Mouse (Mus musculus) thymus, adult 2 months (tissue): ENCODE measurements around the gene Eif3d. TPM values are rescaled to one million over a fixed set of nuclear protein-coding genes. Genes with fewer than 3 reads are reported as not detected.

Experiments
- DNase-seq: peaks from one replicate; pipeline ENCODE4 v3.0.0; 2021
- H3K27ac ChIP-seq: fragments of 200-500 bp; 2 replicates; pipeline ENCODE4 v1.5.1; 2012; ENCODE audit warnings: low read length, control low read depth; ENCODE audit not compliant: control insufficient read depth, insufficient read depth
- H3K27me3 ChIP-seq: fragments of 200-500 bp; 2 replicates; pipeline ENCODE4 v1.6.1; 2012; ENCODE audit warnings: mild to moderate bottlenecking, low read length, moderate library complexity, mixed read lengths; ENCODE audit not compliant: control insufficient read depth, insufficient read depth
- H3K36me3 ChIP-seq: fragments of 200-500 bp; 2 replicates; pipeline ENCODE4 v1.6.1; 2012; ENCODE audit warnings: mild to moderate bottlenecking, low read length, moderate library complexity; ENCODE audit not compliant: control insufficient read depth, insufficient read depth
- H3K4me1 ChIP-seq: fragments of 200-500 bp; replicated peaks from 2 replicates; pipeline ENCODE4 v1.6.1; 2012; ENCODE audit warnings: low read length; ENCODE audit not compliant: control insufficient read depth, insufficient read depth
- H3K4me3 ChIP-seq: fragments of 200-500 bp; 2 replicates; pipeline ENCODE4 v1.5.1; 2012; ENCODE audit warnings: mild to moderate bottlenecking, low read length, control low read depth, moderate library complexity; ENCODE audit not compliant: control insufficient read depth, insufficient read depth
- CTCF ChIP-seq: fragments of 200-500 bp; IDR thresholded peaks from 2 replicates; pipeline ENCODE4 v1.5.1; 2012; ENCODE audit warnings: mild to moderate bottlenecking, control low read depth, low read length, moderate library complexity, borderline replicate concordance; ENCODE audit not compliant: control insufficient read depth, poor library complexity, insufficient read depth; ENCODE audit errors: extremely low read depth
- POLR2A ChIP-seq: fragments of 200-500 bp; IDR thresholded peaks from 2 replicates; pipeline ENCODE4 v1.6.1; 2012; ENCODE audit warnings: mild to moderate bottlenecking, low read length, control low read depth, moderate library complexity; ENCODE audit not compliant: control insufficient read depth, poor library complexity, insufficient read depth; ENCODE audit errors: extremely low read depth
- WGBS: fragments of 180-500 bp; shearing (Covaris S2); methylation state at CpG from one replicate; pipeline ENCODE4 v1.1.7; 2018; 5-methylcytosine and 5-hydroxymethylcytosine counted together
- polyA plus RNA-seq: library from polyadenylated mRNA; depleted of rRNA; stranded (reverse); fragments of >200 nt; gene quantifications from 2 replicates; pipeline ENCODE4 v1.2.3, GENCODE M21; 2012

The Eif3d gene
- polyA plus RNA-seq, 1 experiment: 198 TPM

- no peak for DNase-seq
- WGBS: 85% methylated on average over 9 of the region's 9 CpGs
- Histone ChIP-seq H3K4me1 (peaks cover 9% of the 10 kb centered on the region), H3K27me3 (no peaks in the 10 kb centered on the region), H3K4me3 (no peak overlapping the region), H3K36me3 (peaks cover 82% of the 10 kb centered on the region), H3K27ac (no peak overlapping the region)
- TF ChIP-seq POLR2A (no peak), CTCF (no peak)
These were observed 5.5 kb downstream of the Eif3d start for GRCm38 (mm10) chr15:77965117-77965528.

- H3K4me3 ChIP-seq: no peak overlapping the region
- H3K36me3 ChIP-seq: peaks cover 88% of the 10 kb centered on the region
- TF ChIP-seq POLR2A (no peak), CTCF (no peak)
- no peaks in the 10 kb centered on the region for H3K4me1 ChIP-seq
- no peak overlapping the region for H3K27ac ChIP-seq
- H3K27me3 ChIP-seq: no peaks in the 10 kb centered on the region
- no peak for DNase-seq
- WGBS: 97% methylated on average over 5 of the region's 5 CpGs
These were observed 8.2 kb downstream of the Eif3d start for GRCm38 (mm10) chr15:77962447-77962846.

- 96% methylated on average over 6 of the region's 6 CpGs for WGBS
- TF ChIP-seq POLR2A (no peak), CTCF (no peak)
- peaks cover 71% of the 10 kb centered on the region for H3K36me3 ChIP-seq
- no peak overlapping the region for H3K4me3 ChIP-seq
- no peak overlapping the region for H3K27ac ChIP-seq
- H3K4me1 ChIP-seq: peaks cover 7% of the 10 kb centered on the region; the same call in 1 of the 2 replicates
- H3K27me3 ChIP-seq: no peaks in the 10 kb centered on the region
- DNase-seq: no peak
These were observed 9.9 kb downstream of the Eif3d start for GRCm38 (mm10) chr15:77960693-77961092.

DNA sequence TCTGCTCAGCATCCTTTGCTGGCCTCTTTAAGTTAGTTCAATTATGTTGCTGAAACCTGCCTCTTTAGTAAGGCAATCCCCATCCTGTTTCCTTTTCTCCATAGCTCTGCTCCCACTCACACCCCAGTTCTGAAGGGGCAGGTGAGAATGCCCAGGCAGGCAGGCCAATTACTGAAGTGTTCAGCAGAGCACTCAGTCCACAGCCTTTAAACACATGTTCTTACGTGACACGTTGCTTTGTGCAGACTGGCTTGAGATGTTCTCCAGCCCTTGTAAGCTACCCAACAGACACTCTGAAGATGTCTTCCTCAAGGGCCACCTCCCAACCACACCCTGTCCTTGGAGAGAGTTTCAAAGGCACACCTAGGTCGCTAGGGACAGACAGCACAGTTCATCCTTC, 12.5 kb downstream of the Eif3d start:
- Histone ChIP-seq H3K36me3 (peaks cover 45% of the 10 kb centered on the region), H3K4me1 (peaks cover 10% of the 10 kb centered on the region; the same call in 1 of the 2 replicates), H3K27me3 (no peaks in the 10 kb centered on the region), H3K27ac (no peak overlapping the region), H3K4me3 (no peak overlapping the region)
- TF ChIP-seq CTCF: no peak
- no peak for TF ChIP-seq POLR2A
- 77% methylated on average over 3 of the region's 3 CpGs for WGBS
- DNase-seq: no peak

DNA sequence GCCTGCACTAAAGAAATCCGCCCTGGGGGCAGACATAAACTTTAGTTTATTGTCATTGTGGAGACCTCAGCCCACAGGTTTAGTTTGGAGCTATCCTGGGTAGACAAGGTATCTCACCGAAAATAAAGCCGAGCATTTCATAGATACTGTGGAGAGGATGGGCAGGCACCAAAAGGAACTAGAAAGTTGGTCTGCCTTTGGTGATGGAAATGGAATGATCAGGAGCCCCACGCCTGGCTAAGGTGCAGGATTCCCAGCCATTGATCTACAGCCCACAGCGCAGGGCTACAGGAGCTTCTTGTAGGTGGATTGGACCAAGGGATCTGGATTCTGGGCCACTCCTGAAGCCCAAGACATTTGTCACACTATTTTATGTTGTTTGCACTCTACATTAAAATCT, 13.0 kb downstream of the Eif3d start:
- WGBS: 72% methylated on average over 5 of the region's 5 CpGs
- H3K4me1 ChIP-seq: peaks cover 10% of the 10 kb centered on the region; the same call in 1 of the 2 replicates
- H3K27ac ChIP-seq: no peak overlapping the region
- TF ChIP-seq POLR2A (no peak), CTCF (no peak)
- no peaks in the 10 kb centered on the region for H3K27me3 ChIP-seq
- DNase-seq: no peak
- H3K4me3 ChIP-seq: no peak overlapping the region
- H3K36me3 ChIP-seq: peaks cover 40% of the 10 kb centered on the region

GRCm38 (mm10) chr15:77956404-77956901, 14.2 kb downstream of the Eif3d start, which contains the start of gene Foxred2:
Foxred2 (minus strand) TSS chr15:77956722.
- Histone ChIP-seq H3K4me3 (peak within 1 kb of the TSS; percentile 45), H3K27ac (no peak within 1 kb of the TSS), H3K4me1 (peaks cover 10% of the 10 kb centered on the region; the same call in 1 of the 2 replicates), H3K27me3 (no peaks in the 10 kb centered on the region), H3K36me3 (peaks cover 28% of the 10 kb centered on the region)
- WGBS: 0% methylated on average over 39 of the region's 39 CpGs
- TF ChIP-seq POLR2A (peak; percentile 59; the same call in 1 of the 2 replicates), CTCF (peak; percentile 51; the same call in 1 of the 2 replicates)
- peak; percentile 84 for DNase-seq
